Mouse (Mus musculus) brain, embryonic 14.5 days (tissue): ENCODE results near the gene Olfr323.
A peak's percentile ranks its signal among the peaks of the same experiment; 100 is the strongest.

ENCODE experiments used
- CTCF ChIP-seq: fragments of 200-500 bp; IDR thresholded peaks from 2 replicates; pipeline ENCODE4 v1.5.1; 2012; ENCODE audit warnings: inconsistent platforms, mild to moderate bottlenecking, moderate library complexity, borderline replicate concordance; ENCODE audit not compliant: insufficient read depth, insufficient read length; ENCODE audit errors: extremely low read depth
- POLR2A ChIP-seq: fragments of 200-500 bp; IDR thresholded peaks from 2 replicates; pipeline ENCODE4 v1.6.1; 2012; ENCODE audit warnings: mild to moderate bottlenecking, inconsistent platforms, borderline replicate concordance; ENCODE audit not compliant: poor library complexity, insufficient read depth, insufficient read length, severe bottlenecking; ENCODE audit errors: extremely low read depth

GRCm38 (mm10) chr11:58636376-58636977 lies 6.2 kb upstream of the Olfr323 start:
- TF ChIP-seq CTCF (peak; percentile 90), POLR2A (no peak)
